Mouse (Mus musculus): Measurements from ENCODE around the gene Gucy1b2. TPM values are rescaled to one million over a fixed set of nuclear protein-coding genes. Genes with fewer than 3 reads are reported as not detected.

Gene Gucy1b2
- polyA plus RNA-seq, 1 experiment = not detected

GRCm38 (mm10) chr14:62447214-62447548, 8.9 kb downstream of the Gucy1b2 start:
- Histone ChIP-seq H3K4me1 (ENCODE audit: control insufficient read depth, insufficient read depth, low read length) (no peaks in the 10 kb centered on the region), H3K27ac (ENCODE audit: insufficient read depth, low read depth, low read length) (no peak overlapping the region), H3K4me3 (ENCODE audit: insufficient read depth, low read length) (no peak overlapping the region)
- TF ChIP-seq CTCF (IDR thresholded peaks at IDR 0.05; ENCODE audit: low read depth, low read length) = no peak
- no peak for TF ChIP-seq POLR2A (IDR thresholded peaks at IDR 0.05; ENCODE audit: borderline replicate concordance, low read depth, low read length)

- TF ChIP-seq POLR2A (IDR thresholded peaks at IDR 0.05; ENCODE audit: borderline replicate concordance, low read depth, low read length) (no peak), CTCF (IDR thresholded peaks at IDR 0.05; ENCODE audit: low read depth, low read length) (no peak)
- Histone ChIP-seq H3K4me3 (ENCODE audit: insufficient read depth, low read length) (no peak overlapping the region), H3K27ac (ENCODE audit: insufficient read depth, low read depth, low read length) (no peak overlapping the region), H3K4me1 (ENCODE audit: control insufficient read depth, insufficient read depth, low read length) (no peaks in the 10 kb centered on the region)
Measured at GRCm38 (mm10) chr14:62446385-62447213, 9.5 kb downstream of the Gucy1b2 start.

- no peak overlapping the region for H3K27ac ChIP-seq (ENCODE audit: insufficient read depth, low read depth, low read length)
- H3K4me3 ChIP-seq (ENCODE audit: insufficient read depth, low read length) = no peak overlapping the region
- H3K4me1 ChIP-seq (ENCODE audit: control insufficient read depth, insufficient read depth, low read length) = no peaks in the 10 kb centered on the region
- no peak for TF ChIP-seq CTCF (IDR thresholded peaks at IDR 0.05; ENCODE audit: low read depth, low read length)
- TF ChIP-seq POLR2A (IDR thresholded peaks at IDR 0.05; ENCODE audit: borderline replicate concordance, low read depth, low read length) = no peak
Measured at GRCm38 (mm10) chr14:62443840-62444430, 12.2 kb downstream of the Gucy1b2 start.

- Histone ChIP-seq H3K4me1 (ENCODE audit: control insufficient read depth, insufficient read depth, low read length) (no peaks in the 10 kb centered on the region), H3K27ac (ENCODE audit: insufficient read depth, low read depth, low read length) (no peak overlapping the region), H3K4me3 (ENCODE audit: insufficient read depth, low read length) (no peak overlapping the region)
- TF ChIP-seq POLR2A (IDR thresholded peaks at IDR 0.05; ENCODE audit: borderline replicate concordance, low read depth, low read length) = no peak
- TF ChIP-seq CTCF (IDR thresholded peaks at IDR 0.05; ENCODE audit: low read depth, low read length) = no peak
Measured at GRCm38 (mm10) chr14:62442971-62443370, 13.1 kb downstream of the Gucy1b2 start.

GRCm38 (mm10) chr14:62440036-62440435, 16.1 kb downstream of the Gucy1b2 start:
- no peak overlapping the region for H3K4me3 ChIP-seq (ENCODE audit: insufficient read depth, low read length)
- TF ChIP-seq CTCF (IDR thresholded peaks at IDR 0.05; ENCODE audit: low read depth, low read length) (no peak), POLR2A (IDR thresholded peaks at IDR 0.05; ENCODE audit: borderline replicate concordance, low read depth, low read length) (no peak)
- H3K27ac ChIP-seq (ENCODE audit: insufficient read depth, low read depth, low read length) = no peak overlapping the region
- no peaks in the 10 kb centered on the region for H3K4me1 ChIP-seq (ENCODE audit: control insufficient read depth, insufficient read depth, low read length)

GRCm38 (mm10) chr14:62438236-62438635, 17.9 kb downstream of the Gucy1b2 start:
- H3K27ac ChIP-seq (ENCODE audit: insufficient read depth, low read depth, low read length) = no peak overlapping the region
- TF ChIP-seq CTCF (IDR thresholded peaks at IDR 0.05; ENCODE audit: low read depth, low read length) (no peak), POLR2A (IDR thresholded peaks at IDR 0.05; ENCODE audit: borderline replicate concordance, low read depth, low read length) (no peak)
- H3K4me3 ChIP-seq (ENCODE audit: insufficient read depth, low read length) = no peak overlapping the region

GRCm38 (mm10) chr14:62437806-62438205, 18.3 kb downstream of the Gucy1b2 start:
- H3K4me1 ChIP-seq (ENCODE audit: control insufficient read depth, insufficient read depth, low read length) = no peaks in the 10 kb centered on the region
- no peak overlapping the region for H3K4me3 ChIP-seq (ENCODE audit: insufficient read depth, low read length)
- no peak for TF ChIP-seq POLR2A (IDR thresholded peaks at IDR 0.05; ENCODE audit: borderline replicate concordance, low read depth, low read length)
- no peak for TF ChIP-seq CTCF (IDR thresholded peaks at IDR 0.05; ENCODE audit: low read depth, low read length)
- no peak overlapping the region for H3K27ac ChIP-seq (ENCODE audit: insufficient read depth, low read depth, low read length)

More at GRCm38 (mm10) chr14:62438236-62438635, 17.9 kb downstream of the Gucy1b2 start:
- H3K4me1 ChIP-seq (ENCODE audit: control insufficient read depth, insufficient read depth, low read length) = no peaks in the 10 kb centered on the region

GRCm38 (mm10) chr14:62425277-62425691, 30.8 kb downstream of the Gucy1b2 start:
- Histone ChIP-seq H3K27ac (ENCODE audit: insufficient read depth, low read depth, low read length) (no peak overlapping the region), H3K4me3 (ENCODE audit: insufficient read depth, low read length) (no peak overlapping the region), H3K4me1 (ENCODE audit: control insufficient read depth, insufficient read depth, low read length) (no peaks in the 10 kb centered on the region)
- no peak for TF ChIP-seq CTCF (IDR thresholded peaks at IDR 0.05; ENCODE audit: low read depth, low read length)
- no peak for TF ChIP-seq POLR2A (IDR thresholded peaks at IDR 0.05; ENCODE audit: borderline replicate concordance, low read depth, low read length)

- H3K4me1 ChIP-seq (ENCODE audit: control insufficient read depth, insufficient read depth, low read length) = no peaks in the 10 kb centered on the region
Measured at GRCm38 (mm10) chr14:62422265-62422664, 33.8 kb downstream of the Gucy1b2 start.

GRCm38 (mm10) chr14:62417501-62417900, 38.6 kb downstream of the Gucy1b2 start:
- H3K4me3 ChIP-seq (ENCODE audit: insufficient read depth, low read length) = no peak overlapping the region
- TF ChIP-seq CTCF (IDR thresholded peaks at IDR 0.05; ENCODE audit: low read depth, low read length) (no peak), POLR2A (IDR thresholded peaks at IDR 0.05; ENCODE audit: borderline replicate concordance, low read depth, low read length) (no peak)

More at GRCm38 (mm10) chr14:62422265-62422664, 33.8 kb downstream of the Gucy1b2 start:
- Histone ChIP-seq H3K4me3 (ENCODE audit: insufficient read depth, low read length) (no peak overlapping the region), H3K27ac (ENCODE audit: insufficient read depth, low read depth, low read length) (no peak overlapping the region)
- no peak for TF ChIP-seq CTCF (IDR thresholded peaks at IDR 0.05; ENCODE audit: low read depth, low read length)
- no peak for TF ChIP-seq POLR2A (IDR thresholded peaks at IDR 0.05; ENCODE audit: borderline replicate concordance, low read depth, low read length)

More at GRCm38 (mm10) chr14:62417501-62417900, 38.6 kb downstream of the Gucy1b2 start:
- no peak overlapping the region for H3K27ac ChIP-seq (ENCODE audit: insufficient read depth, low read depth, low read length)
- H3K4me1 ChIP-seq (ENCODE audit: control insufficient read depth, insufficient read depth, low read length) = no peaks in the 10 kb centered on the region

Data from bone marrow macrophage, adult 2 months (primary cell).